Mouse (Mus musculus) cortical plate, adult 2 months (tissue): ENCODE measurements around the gene Arhgap9.

Experiments
- CTCF ChIP-seq: fragments of 200-500 bp; IDR thresholded peaks from 2 replicates; pipeline ENCODE4 v1.5.1; 2011; ENCODE audit warnings: mild to moderate bottlenecking, control low read depth, low read length; ENCODE audit not compliant: insufficient read depth; ENCODE audit errors: extremely low read depth
- POLR2A ChIP-seq: fragments of 200-500 bp; IDR thresholded peaks from 2 replicates; pipeline ENCODE4 v1.6.1; 2011; ENCODE audit warnings: mild to moderate bottlenecking, low read length, control low read depth; ENCODE audit not compliant: insufficient read depth; ENCODE audit errors: extremely low read depth

- peak; percentile 84 for TF ChIP-seq CTCF
- peak; percentile 44; the same call in 1 of the 2 replicates for TF ChIP-seq POLR2A
Measured at GRCm38 (mm10) chr10:127350594-127351284, 29.0 kb downstream of the Arhgap9 start.
